Mouse (Mus musculus): ENCODE measurements at regions not wholly inside any gene's neighbourhood (a gene's known extent, or its start where the extent isn't known, plus 50 kb on each side); places are given as distances from the start of the nearest gene placed in this dataset.

DNA sequence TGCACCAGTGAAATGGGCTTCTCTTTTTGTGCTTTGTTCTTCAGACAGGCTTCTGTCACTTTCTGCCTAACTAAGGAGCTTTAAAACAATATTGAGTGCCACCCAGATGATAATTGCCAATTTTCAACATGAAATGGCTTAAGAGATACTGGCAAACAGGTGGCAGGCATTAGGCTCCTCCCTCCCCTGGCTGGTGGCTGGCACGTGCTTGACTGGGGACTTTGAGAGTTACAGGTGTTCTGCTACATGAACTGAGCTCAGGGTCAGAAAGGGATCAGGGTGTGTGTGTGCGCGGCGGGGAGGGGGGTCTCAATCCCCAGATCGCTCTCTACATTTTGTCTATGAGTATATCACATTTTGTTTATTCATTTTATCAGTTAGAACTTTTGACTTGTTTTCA, 245.4 kb downstream of the Ndfip2 start:
- TF ChIP-seq CTCF (IDR thresholded peaks at IDR 0.05; ENCODE audit: low read depth, low read length) (no peak), EP300 (IDR thresholded peaks at IDR 0.05; ENCODE audit: insufficient read depth, low read depth, low read length) (no peak), POLR2A (IDR thresholded peaks at IDR 0.05; ENCODE audit: insufficient read depth, low read length) (no peak)
